Mouse (Mus musculus): ENCODE results near the gene Tenm2.

Tenm2 gene

DNA sequence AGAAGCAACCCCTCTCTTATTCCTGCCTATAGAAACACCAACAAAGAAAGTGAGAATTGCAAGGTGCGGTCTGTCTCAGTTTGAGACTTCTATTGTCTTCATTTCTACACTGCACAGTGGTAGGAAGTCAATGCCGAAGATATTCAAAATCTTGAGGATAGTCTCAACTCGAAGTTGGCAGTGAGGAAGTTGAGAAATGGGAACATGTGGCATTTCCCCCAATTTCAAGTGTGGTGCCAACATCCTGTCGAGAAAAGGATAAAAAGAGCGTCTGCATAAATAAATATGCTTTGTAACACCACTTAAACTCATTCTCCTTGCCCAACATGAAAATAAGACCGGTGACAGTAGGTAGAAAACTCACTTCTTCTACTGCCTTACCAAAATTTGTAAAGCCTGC lies 898.7 kb downstream of the Tenm2 start:
- no peak for DNase-seq

DNA sequence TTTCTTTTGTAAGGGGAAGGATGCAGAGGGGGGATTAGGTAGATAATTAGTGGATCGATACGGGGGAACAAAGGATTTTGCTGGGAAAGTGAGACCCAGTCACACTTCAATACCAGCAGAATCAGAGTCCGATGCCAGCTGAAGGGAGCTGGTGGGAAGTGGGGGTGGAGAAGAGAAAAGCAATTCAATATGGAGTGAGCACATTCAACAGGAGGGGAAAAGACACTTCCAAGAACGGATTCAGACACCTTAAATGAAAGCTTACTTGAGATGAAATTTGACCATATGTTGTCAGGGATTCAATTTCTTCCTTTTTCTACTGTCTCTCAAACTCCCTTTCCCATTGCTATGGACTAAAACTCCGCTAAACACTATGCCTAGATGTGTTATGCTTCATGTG lies 900.6 kb downstream of the Tenm2 start:
- no peak for DNase-seq

DNA sequence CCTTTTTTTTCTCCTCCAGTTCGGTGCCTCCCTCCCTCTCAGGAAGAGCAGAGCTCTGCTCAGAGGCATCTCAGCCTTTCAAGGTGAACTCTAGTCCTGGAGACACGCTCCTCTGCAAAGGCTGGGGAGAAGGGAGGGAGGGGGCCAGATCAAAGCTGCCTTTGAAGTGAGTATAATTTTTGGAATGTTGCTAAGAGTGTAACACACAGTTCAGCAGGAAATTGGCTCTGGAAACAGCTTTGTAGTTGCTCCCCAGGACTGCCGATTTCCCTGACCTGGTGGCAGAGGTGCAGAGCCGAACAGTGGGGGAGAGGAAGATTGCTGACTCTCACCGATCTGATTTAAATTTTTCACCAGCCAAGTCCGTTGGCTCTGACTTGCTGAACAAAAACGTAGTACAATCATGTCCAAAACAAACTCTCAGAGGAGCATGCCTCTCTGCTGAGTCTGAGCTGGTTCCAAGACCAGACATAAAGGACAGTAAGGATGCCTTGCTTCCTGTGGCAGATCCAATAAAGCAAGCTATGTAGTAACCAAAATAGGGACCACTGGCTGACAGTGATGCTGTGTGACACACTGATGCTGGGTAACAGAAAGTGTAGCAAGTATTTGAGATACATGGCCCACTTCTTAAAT lies 901.5 kb downstream of the Tenm2 start:
- no peak for DNase-seq

DNA sequence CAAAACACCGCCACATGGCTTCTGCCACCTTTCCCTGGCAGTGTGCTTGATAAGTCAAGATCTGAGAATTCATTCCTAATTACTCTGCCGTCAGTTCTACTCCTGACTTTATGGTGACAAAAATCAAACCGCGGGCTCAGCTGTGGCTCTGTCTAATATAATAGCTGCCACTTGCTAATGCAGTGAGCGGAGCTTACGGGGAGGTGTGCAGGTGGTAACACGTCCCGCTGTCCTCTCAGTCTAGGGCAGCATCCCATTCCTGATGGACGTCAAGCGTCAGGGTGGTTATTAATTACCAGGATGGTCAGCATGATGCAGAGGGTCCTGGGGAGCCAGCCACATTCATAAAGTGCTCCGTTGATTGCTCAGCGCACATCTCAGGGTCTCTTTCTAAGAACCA lies 903.5 kb downstream of the Tenm2 start:
- no peak for DNase-seq

DNA sequence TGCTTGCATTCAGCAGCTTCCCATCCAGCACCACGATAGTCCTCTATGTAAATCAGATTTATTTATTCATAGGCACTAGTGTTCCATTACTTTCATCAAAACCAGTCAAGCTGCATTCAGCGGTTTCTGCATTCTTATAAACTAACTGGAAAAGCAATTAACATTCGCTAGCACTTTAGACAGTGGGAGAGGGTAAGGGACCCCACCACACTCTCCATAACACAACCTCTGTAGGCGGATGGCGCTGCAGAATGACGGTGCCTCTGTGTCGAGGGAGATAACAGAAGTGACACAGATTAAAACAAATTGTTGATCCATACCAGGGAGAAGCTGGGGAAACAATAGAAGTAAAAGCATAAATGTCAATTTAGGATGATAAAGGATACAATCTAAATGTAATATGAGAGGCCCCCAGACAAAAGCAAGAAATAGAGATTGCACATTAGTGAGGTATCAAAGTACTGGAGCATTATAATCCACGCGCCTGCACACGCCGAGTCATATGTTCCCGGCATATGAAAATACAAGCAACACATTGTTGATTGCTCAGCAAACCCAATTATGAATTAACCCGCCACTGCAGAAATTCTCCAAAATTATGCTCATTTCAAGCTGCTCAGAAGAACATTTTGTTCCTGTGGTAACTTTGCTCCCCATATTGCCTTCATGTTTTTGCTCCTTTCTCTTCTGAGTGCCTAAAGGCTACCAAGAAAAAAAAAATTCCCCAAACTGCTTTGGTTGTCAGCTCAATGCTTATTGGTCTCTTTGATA lies 904.2 kb downstream of the Tenm2 start:
- DNase-seq = no peak

DNA sequence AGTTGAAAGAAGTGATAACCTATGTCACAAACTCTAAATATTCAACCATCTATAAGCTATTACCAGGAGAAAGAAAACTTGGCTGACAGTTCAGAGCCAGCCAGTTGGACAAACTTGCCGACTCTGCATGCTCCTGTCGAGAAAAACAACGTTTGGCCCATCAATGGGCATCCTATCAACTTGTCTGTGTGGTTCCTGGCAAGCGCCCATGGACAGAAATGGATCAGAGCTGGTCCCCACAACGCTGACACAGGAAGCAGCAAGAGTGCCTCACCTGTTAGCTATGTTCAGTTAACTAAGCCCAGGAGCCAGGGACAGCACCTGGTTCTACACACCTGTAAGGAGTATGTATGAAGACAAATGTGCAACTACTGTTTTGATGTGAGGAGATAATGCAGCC lies 908.5 kb downstream of the Tenm2 start:
- no peak for DNase-seq

DNA sequence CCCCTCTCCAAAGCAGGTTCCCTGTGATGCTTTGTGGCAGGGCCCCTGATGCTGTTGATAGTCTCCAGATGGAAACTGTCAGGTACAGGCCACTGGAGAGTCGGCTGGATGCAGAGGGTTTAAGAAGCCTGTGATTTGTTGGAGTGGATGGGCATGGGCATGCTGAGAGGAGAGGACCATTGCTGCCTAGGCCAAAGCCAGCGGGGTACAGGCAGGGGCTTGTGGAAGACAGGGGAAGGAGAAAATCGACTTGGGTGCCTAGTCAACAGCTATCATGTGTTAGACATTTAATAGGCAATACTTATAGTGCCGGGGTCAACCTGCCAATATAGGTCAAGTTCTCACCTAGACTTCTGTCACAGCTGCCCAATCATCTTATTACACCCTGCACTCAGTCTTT lies 926.4 kb downstream of the Tenm2 start:
- no peak for DNase-seq

DNA sequence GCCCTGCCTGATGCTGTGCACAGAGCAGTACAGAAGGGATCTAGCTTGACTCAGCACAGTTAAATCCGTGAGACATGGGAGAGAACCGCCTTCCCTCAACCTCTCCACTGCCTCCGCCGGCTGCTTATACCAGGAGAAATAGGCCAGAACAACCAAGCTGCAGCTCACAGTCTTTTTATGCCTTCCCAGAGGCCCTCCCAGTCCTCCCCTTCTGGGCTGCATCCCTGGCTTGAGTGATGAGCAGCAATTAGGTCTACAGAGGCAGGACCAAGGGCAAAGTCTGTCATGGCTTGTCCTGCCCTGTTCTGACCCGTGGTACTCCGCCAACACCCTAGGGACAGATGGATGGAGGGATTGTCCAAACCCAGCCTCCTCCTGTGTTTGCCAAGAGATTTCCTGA lies 928.5 kb downstream of the Tenm2 start:
- DNase-seq = no peak

DNA sequence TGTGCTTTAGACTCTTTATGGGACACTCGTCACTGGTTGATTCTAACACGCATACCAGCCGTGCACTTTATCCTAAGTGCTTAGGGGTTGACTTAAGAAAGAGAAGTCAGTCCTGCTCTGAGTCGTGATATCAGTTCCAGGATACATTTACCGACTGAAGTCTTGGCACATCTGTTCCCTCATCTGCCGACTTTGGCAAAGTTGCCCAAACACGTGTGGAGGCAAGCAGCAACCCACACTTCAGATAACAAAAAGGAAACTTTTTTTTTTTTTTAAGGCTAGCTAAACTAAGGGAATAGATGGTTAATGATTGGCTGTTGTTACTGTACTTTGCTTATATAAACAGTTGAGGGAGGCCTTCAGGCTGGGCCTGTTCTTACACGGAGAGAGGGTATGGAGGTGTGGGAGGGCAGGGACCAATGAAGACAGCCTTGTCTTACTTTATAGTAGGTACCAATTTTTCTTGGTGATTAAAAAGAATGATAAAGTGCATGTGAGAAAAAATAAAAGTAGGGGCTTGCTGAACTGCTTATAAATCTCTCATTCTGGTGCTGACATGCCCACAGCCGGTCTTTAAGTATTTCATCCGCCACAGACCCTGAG lies 930.3 kb downstream of the Tenm2 start:
- DNase-seq = no peak

DNA sequence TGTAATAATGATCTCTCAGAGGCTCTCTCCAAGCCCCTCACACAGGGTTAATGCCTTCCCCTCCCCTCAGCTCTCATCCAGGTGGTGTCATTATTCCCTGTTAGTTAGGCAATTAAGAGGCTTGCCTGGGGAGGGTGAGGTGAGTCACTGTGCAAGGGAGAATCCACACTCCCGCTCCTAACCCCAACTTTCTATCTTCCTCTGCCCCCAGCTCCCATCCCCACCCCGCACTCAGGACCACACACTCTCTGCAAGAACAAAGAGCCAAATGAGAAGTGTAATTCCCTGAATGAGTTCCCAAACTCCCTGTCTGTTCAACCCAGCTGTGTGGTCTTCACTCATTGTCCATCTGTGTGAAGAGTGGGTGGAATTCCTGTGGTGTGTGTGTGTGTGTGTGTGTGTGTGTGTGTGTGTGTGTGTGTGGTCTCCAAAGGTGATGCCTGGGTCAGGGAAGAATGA lies 932.8 kb downstream of the Tenm2 start:
- no peak for DNase-seq

DNA sequence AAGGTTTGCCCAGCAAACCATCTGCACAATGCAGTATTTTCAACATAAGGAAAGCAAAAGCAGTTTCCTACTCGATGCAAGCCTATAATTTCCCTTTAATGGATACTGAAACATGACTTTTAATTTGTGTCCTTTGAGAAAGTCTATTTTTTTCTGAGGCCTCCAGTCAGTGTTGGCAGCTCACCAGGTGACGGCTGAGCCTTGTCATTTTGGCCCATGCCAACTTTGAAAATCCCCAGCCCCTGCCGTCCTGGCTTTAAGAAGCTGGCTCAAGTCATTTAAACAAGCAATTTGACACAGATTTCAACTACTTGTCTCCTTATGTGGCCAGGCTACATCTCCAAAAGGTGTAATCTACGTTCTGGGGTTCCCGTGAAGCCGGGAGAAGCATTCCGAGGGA lies 933.7 kb downstream of the Tenm2 start:
- no peak for DNase-seq

DNA sequence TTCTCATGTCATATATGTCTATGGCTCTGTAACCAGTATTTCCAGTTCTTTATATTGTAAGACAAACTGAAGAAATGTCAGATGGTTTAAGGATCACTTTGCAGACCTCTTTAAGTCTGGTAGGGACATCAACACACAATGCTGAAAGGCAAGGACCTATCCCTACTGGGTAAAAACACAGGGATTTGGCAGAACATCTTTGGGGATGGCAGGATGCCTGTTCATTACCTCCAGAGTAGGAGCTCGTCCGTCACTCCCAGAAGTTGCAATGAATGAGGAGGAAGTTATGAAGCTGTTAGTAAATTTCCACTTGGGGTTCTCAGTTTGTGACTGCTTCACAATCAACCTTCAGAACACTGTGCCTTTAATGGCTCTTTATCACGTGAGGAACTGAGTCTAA lies 939.2 kb downstream of the Tenm2 start:
- no peak for DNase-seq

DNA sequence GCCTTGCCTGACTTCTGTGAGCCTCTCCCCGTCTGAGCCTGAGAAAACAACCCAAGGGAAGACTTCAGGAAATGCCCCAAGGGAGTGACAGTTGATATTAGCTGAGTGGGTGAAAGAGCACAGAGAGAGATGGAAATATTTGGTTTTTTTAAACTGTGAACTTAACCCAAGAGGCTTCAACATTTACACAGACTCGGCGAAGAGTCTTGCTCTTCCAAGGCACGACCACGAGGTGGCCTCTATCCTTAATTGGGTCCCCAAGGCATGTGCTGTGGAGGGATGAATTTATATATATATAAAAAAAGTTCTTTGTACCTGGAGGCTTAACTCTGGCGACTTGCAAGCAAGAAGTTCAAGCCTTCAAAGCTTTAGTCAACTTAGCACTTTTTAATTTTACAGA lies 943.6 kb downstream of the Tenm2 start:
- DNase-seq = no peak

DNA sequence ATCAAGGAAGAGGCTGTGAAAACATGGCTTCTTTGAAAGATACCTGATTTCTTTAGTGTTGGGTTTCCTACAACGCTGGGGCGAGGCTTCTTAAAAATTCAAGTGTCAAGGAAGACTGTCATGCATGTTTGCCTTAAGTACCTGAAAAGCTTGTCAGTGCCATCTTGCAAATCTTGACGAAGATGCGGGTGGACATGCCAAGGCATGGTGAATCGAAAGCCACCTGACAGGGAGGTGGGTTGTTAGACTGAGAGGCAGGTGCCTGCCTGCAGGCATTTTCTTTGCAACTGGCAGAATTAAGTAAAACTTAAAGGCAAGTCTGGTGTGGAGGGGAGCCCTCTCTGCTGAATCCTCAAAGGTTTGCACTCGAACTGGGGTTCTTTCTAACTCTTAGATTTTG lies 949.5 kb downstream of the Tenm2 start:
- DNase-seq = no peak

DNA sequence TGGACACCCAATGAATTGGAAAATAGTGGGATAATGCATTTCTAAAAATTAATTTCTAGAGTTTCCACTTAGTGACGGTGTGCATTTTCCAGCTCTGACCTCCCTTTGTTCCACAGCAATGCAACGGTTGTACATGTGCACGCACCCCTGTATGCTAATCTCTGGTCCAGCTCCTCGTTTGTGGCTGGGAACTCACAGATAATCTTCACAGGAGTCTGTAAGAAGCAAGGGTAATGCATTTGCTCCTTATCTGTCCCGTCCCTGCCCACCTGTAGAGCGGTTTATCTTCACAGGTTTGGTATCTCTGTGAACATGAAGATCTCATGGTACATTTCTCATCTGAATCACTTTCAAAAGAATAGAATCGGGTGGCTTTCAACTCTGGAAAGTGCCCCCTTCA lies 955.2 kb downstream of the Tenm2 start:
- DNase-seq = no peak

DNA sequence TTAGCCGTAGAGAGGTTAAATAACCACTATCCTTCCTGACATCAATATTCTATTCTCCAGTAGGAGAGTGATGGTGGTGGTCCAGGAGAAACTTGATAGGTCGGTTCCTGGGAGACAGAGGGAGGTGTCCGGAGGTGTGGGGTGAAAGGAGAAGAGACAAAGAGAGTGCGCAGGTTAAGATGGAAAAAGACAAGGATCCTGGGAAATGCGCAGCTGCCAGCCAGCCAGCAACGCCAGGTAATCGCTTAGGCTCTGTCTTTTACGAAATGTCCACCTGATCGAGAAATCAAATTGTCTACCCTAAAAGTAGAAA lies 957.9 kb downstream of the Tenm2 start:
- DNase-seq = no peak

DNA sequence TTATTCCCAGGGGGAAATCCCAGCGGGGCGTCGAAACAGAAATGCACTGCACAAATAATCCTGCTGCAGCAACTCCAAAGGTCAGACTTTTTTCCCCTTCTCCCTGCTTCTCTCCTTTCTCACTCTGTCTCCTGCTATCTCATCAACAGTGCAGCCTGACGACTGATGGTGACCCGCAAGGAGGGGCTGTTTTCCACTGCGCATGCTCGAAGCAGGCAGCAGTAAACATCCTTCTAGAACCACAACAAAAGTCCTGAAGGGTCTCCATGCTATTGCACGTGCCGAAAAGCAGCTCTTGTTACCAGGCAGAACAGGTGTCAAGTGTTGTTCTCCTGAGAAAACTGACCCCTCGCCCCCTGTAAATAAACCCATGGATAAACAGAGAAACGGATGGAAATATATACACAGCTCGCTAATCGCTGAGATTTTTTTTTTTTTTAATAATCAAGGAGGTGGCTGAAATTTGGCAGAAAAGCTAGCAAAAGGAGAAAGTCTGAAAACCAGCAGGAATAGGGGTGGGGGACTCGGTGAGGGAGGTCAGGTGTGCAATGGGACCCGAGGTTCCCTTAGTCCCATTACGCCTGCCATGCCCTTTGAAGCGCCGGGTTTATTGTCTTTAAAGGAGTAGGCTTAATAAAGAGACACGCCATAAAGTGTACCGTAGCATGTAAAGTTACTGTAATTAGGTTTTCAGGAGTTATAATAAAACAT lies 958.4 kb downstream of the Tenm2 start:
- DNase-seq = peak in 1 of 2 experiments; percentile 14

DNA sequence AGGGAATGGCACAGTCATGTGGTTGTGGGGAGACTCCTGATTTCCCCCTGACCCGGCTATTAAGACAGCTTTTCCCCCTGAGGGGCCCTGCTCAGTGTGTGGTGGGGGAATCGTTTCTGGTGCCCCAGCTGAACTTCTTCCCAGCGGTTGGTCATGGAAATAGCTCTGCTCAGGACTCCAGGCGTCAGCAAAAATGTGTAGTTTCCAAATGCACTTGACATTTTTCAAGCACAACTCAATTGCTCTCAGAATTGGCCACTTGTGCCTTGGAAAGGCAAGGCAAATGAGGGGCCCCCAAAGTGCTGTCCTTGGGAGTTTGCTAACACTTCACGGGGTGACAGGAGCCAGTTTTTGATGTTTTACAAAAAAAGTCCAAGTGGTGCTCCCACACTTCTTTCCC lies 959.7 kb downstream of the Tenm2 start:
- no peak for DNase-seq

DNA sequence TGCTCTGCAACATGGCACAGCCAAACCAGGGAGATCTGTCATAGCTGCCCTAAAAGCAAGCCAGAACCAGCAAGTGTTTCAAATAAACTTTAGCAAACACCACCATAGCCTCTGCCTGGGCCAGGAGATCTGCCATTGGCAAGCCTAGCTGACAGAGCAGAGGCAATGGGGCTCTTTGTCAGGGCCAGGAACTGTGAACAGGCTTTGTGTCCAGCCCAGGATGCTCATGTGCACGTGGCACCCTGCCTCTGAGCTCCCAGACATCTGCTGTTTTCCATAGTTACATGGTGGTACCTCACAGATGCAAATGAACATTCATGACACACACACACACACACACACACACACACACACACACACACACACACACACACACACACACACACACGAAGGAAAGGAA lies 963.6 kb downstream of the Tenm2 start:
- DNase-seq = no peak

DNA sequence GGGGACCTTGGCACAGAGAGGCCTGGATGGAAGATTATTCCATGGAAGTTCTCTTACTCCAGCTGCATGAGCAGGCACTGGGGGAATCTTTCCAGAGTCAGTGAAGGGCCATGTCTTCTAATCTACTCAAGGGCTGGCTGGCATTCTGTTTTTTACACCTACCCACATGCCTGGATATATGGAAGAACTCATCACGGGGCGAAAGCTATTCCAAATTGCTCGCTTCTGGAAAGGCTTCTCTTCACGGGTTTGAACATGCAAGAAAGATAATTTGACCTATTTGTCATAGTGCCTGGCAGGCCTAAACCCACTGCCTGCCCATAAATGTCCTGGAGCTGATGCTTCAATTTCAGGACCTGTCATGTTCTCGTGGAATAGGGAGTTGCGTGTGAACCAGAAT lies 965.8 kb downstream of the Tenm2 start:
- DNase-seq = no peak

DNA sequence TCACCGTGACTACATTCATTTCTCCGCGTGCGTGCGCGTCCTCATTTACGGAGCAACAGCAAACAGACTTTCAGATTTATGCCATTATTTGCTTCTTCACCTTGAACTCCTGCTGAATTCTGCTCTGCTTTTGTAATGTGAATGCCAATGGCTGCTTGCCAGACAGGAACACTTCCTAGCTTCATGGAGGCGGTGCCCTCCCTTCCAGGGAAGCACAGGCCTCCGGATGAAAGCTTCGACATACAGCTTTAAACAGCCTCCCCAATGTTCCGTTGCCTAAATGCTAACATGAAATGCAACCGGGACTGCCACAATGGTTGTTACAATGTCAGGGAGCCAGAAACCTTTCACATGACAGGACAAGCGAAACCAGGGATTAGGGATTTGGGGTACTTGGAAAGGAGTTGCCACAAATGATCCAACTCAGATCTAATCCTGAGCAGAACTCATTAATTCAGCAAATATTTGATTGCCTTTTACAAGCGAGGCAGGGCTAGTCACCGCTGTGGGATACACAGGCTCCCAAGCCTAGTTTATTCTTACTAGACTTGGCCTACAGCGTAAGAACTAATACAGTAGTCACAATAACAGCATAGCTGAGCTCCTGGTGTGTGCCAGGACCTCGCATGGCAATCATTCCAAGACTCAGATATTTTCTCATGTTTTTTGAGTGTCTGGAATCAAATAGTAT lies 970.8 kb downstream of the Tenm2 start:
- DNase-seq = peak; percentile 14 to 49

DNA sequence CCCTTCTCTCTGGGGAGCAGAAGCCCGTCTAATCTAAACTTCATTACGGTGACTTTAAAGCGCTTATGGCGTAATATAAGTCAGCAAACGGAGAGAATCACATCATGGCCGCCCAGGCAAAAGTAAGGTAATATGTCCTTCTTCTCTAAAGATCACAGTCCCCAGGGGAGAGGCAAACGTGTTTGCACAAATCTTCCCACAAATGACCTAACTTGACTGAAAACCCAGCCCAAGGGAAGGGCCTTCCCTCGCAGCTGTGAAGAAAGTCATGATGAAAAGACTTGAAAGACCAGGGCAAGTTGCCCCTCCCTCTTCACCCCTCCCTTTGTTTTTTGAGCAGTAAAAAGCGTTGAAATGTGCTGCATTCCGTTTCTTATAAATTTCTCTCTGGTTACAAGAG lies 971.9 kb downstream of the Tenm2 start:
- no peak for DNase-seq

DNA sequence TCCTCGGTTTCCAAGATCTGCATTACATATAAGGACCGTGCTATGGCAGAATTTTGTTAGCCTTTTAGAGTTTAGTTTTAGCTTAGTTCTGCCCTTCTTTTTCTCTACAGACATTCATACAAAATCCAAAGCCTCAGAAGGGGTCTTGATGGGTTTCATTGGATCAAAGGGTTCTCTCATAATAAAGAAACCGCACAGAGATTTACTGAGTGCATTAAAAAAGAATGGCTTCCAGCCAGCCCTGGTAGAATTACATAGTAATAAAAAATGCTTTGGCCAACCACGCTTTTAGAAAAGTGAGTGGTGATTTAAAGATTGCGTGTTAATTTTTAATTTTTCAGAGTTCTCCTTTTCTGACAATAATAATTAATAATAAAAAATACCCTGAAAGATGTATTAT lies 978.6 kb downstream of the Tenm2 start:
- DNase-seq = no peak
